Mouse (Mus musculus): Measurements from ENCODE around the gene Spin1.

The Spin1 gene

DNA sequence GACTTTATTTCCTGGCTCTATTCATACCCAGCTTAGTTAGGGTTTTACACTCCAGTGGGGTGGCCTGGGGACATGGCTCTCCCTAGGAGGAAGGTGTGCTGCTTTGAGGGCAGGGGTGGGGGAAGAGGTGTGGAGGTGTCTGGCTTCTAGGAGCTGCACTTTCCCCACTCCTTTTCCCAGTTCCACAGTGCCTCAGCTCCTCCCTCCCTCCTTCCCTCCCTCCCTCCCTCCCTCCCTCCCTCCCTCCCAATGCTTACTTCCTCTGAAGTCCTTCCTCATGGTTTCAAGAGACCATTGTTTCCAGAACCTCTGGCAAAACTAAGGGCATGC, 37.0 kb downstream of the Spin1 start:
- DNase-seq (ENCODE audit: low spot score in 2 of 2): no peak

DNA sequence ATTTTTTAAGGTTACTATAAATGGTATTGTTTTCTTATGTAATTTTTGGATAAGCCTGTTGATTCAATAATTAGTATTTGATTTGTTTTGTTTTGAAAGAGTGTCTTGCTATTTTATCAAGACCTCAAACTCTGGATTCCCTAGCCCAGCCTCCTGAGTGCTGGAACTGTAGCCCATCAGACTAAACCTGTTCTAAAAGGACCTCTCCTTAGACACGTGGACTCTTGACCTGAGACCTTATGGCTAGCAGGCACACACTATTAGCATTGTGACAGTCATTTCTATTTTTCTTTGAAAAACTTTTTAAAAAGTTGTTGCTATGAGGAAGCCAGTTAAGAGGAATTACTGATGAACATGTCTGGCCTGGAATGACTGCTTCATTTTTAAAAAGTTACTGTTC, 46.4 kb downstream of the Spin1 start:
- DNase-seq (ENCODE audit: low spot score in 2 of 2): no peak

DNA sequence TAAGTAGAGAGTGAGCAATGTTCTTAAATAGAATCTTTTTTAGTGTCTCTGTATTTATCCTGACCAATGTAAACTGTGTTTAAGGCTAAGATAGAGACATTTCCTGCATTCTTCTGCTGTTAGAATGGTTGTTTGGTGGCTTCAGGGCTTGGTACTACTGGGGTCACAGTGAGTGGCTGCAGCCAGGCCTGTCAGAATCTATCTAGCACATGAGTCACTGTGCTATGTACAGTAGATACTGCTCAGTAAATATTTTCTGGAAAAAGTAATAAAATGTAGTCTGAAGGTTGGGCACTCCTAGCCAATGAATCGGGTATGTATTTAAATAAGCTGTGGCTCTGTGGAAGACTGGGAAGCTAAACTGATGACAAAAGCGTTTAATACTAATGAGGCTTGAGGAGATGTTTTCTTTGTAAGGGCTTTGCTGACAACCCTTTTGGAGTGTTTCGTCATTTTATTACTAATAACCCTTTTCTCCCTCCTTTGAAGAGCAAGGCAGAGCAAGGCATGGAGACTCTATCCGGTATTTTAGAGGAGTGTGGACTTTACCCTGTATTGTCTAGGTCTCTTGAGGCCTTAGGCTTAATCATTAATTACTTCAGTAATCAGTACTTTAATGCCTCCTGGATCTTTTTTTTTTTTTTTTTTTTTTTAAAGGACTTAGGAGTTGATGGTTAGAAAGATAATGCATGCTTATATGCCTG, 52.4 kb downstream of the Spin1 start:
- DNase-seq (ENCODE audit: low spot score in 2 of 2): no peak

DNA sequence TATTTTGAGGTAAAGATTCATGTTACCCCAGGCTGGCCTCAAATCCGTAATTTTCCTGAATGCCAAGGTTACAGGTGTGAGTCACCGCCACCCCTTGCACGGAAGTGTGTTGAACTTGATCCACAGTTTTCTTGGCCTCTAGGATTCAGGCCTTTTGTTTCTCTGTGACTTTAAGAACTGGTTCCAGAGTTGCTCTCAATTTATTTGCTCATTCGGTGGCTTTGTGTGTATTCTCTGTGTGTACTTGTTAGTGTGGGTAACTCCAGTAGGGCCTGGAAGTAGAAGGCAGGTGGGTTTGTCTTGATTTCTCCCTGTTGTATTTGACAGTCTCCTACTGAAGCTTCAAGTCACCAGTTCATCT, 53.0 kb downstream of the Spin1 start:
- no peak for DNase-seq (ENCODE audit: low spot score in 2 of 2)

DNA sequence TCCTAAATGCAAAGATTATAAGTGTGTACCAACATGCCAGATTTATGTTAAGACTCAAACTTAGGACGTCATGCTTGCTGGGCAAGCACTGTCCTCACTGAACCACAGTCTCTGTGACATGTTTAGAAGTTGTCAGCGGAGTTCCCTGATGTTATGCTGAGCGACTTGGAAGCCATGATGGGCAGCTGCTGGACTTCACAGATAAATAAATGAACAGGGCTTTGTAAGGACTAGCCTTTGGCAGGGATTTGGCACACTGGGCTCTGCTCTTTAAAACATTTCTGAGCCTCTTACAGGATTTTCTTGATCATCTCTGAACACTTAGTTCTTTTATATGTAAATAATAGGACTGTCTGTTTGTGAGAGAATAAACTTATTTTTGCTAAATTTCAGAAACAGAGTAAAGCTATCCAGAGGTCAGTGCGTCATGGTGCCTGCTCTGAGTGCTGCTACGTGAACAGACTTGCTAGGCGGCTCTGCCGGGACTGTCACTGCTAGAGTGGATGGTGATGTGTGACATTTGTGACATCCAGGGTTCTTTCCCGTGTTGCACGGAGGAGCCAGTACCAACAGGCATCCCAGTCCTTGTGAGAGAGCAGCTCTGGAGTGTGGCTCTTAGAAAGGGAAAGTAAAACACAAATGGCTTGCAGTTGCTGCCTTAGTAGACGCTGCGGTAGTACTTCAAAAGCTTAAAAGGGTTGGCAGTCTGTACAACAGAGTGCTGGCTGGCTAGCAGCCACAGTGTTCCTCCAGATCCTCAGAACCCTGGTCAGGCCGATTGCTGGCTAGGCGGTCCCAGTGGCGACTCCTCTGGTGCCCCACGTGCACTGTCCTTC, 54.7 kb downstream of the Spin1 start:
- no peak for DNase-seq (ENCODE audit: low spot score in 2 of 2)

DNA sequence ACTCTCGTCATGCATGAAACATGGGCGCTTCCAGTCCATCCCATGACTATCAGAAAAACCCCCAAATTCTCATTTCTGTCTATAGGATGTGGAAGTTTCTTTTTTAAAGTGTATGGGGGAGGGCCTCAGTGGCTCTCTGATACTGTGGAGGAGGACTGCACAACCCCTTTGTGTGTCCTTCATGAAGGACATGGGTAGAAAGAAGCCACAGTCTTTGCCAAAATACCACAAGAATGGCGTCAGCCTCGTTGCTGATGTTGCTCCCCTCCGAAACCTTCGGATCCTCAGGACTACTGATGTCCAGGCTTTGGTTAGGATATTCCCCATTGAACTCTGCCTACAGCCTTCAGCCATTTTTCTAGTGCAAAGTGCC, 55.3 kb downstream of the Spin1 start:
- DNase-seq (ENCODE audit: low spot score in 2 of 2): no peak

DNA sequence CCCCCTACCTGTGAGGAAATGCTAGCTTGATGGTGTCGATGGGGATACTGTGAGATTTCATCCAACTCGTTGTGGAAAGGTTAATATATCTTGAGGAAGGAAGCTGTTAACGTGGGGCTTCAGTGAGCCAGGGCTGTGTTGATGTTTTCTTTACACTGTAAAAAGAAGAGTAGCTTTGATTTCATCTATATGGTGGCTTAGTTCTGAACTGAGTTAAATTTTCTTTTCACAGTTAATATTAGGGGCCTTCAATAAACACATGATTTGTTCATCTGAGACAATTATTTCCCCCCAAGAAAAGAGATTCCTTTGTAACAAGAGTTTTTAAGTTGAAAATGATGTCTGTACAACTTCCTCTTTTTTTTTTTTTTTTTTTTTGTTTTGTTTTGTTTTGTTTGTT, 56.6 kb downstream of the Spin1 start:
- no peak for DNase-seq (ENCODE audit: low spot score in 2 of 2)

DNA sequence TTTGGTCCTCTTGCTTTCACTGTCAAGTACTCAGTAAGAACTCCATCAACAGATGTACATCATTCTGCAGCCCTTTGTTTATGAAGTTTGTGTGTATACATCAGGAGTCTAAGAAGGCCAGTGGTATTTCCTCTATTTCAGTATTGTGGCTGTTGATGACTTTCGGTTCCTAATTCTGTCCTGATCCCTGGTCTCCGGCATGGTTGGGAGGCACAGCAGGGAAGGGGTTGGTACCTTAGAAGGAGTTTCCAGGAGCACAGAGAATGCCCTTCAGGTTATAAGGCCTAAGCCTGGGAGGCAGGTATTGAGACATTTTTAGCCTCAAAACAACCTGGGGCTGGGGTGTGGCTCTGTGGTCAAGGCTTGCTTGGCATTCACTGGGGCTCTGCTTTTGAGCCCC, 61.0 kb downstream of the Spin1 start:
- DNase-seq (ENCODE audit: low spot score in 2 of 2): no peak

DNA sequence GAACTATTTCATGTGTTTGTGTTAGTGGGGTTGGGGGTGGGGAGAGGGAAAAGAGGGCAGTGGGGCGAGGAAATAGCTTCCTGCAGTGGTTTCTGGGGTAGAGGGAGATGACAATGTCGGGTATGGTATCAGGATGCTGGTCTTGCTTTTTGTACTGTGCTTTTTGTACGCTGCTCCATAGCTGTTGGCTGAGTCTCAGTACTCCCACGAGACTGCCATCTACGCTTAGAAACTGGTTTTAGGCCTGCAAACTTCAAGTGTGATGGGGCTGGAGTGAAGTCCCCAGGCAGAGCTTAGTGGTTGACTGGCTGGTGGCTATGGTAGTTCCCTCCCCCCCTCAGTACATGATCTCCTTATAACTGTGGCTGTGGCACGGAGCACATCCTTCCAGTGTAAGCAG, 61.6 kb downstream of the Spin1 start:
- peak; percentile 19 to 37 for DNase-seq (ENCODE audit: low spot score in 2 of 2)

DNA sequence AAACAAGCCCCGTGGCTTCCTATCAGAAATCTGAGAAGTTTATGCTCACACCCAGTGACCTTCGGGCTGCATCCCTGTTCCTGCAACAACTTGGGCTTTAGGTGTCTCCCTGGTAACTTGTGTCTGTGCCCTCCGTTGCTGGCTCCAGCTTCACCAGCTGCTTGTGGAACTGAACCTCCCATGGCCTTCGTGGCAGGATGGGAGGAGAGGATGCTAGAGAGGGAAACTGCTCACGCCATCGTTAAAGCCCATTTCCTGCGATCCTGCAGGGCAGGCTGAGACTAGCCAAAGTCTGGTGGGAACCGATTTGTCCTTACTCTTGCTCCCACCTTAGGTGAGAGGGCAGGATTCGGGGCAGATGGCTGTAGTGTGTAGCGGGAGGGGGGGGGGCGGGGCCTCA, 66.0 kb downstream of the Spin1 start:
- no peak for DNase-seq (ENCODE audit: low spot score in 2 of 2)

DNA sequence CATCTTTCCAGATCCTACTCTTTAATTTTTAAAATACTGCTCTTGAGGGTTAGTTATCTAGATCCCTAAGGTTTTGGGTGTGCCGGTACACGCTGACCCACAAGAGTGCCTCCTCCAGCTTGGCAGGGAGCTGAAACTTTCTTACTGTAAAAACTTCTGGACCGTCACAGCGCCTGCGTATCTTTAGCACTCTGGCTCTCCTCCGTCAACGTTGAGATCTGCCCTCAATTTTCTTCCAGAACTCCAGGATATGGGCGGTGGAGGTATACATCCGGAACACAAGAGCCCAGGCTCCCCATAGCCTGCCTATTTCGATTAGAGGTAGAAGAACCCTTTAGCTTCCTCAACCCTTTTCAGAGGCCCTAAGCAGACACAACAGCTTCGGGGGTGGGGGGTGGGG, 69.5 kb downstream of the Spin1 start:
- DNase-seq (ENCODE audit: low spot score in 2 of 2): no peak

DNA sequence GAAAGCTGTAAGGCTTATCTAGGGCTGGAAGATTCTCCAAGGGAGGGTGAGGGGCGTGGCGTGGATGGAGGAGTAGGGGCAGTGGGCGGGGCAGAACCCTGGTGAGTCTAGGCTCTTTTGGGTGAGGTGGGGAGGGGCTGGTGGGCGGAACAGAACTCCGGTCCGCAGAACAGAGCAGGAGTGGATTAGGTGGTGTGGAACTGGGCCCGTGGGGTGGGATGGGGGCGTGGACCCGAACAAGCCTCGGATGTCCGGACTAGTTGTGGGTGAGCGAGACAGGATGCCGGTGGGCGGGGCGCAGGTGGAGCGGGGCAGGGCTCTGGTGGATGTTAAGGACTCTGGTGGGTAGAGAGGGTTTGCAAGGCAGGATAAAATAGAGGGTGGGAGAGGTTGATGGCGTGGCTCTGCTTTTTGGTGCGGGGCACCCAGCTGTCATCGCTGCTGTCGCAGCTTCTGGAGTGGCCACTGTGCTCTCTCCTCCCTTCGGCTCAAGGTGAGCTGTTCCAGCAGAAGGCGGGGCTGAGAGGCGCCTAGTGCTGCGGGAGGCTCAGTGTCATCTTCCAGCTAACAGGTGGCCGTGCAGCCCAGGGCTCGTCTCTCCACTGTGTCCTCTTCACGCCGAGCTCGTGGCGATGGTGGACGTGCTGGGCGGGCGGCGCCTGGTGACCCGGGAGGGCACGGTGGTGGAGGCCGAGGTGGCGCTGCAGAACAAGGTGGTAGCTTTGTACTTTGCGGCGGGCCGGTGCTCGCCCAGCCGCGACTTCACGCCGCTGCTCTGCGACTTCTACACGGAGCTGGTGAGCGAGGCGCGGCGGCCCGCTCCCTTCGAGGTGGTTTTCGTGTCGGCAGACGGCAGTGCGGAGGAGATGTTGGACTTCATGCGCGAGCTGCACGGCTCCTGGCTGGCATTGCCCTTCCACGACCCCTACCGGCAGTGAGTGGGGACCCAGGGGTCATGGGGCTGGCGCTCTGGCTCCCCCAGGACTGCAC, 70.3 kb downstream of the Spin1 start, which contains the start of gene Nxnl2:
Gene Nxnl2, plus strand, starts transcription at position 332 of the 990 bp plus-strand sequence.
- DNase-seq (ENCODE audit: low spot score in 2 of 2): no peak

DNA sequence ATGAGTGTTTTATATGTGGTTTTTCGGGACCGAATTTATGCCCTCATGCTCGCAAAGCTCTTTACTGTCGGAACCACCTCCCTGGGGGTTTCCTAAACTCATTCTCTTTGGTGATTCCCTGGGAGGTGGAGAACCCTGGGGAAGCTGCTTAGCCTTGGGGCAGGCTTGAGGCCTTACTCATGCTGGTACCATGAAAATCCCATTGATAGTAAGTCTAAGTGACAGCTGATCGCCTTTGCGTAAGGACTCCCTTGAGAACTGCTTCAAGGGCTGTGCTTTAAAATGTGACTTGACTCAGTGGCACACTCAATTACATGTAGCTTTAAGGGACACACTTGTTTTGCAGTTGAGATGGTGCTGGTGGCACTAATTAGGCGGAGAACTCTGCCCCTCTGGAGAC, 71.9 kb downstream of the Spin1 start:
- DNase-seq (ENCODE audit: low spot score in 2 of 2): no peak

DNA sequence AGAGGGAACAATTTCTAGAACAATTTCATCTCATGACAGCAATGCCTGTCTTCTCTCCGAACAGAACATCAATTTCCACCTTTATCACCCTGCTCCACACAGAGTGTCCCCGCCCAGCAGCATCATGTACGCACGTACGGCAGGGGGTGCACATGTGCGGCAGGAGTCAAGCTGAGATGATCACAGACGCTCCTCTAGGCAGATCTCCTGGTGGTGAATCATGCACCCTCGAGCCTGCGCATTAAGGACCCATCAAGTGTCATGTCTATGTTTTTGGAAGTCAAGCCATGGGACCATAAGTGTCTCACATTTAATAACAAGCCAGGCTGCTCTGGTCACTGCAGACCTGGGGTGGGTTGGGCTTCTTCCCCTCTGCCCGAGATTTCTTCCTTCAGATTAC, 78.3 kb downstream of the Spin1 start:
- DNase-seq (ENCODE audit: low spot score in 2 of 2): no peak

DNA sequence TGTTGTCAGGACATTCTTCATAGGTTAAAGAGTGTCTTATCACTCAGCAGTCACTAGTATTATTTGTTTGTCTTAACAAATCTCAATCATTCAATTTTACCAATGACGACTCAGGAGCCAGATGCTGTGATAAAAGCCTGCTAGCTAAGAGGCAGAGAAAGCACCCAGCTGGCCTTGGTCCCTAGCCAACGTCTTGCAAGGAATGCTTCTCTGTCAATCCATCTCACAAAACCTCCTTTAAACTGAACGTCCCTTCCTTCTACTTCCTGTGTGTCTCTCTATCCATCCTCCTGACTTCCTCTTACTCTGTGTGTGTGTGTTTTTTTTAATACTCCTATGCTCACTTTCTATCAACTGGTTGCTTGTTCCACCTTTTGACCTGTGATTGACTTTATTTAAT, 78.7 kb downstream of the Spin1 start:
- DNase-seq (ENCODE audit: low spot score in 2 of 2): no peak

DNA sequence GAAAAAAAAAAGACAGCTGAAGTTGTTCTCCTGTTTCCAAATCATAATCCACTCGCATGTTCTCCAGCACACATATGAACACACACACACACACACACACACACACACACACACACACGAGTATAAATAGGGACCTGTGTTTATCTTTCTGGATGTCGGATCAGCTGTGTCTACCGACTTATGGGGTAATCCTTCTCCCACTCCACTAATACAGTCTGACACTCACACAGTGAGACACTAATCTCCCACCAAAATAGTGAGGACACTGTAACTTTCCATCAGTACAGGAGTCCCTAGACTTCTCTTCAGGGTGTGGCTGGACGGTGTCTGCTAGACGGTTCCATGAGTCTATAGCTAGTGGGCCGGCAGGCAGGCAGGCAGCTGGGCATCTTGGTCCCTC, 81.6 kb downstream of the Spin1 start:
- DNase-seq (ENCODE audit: low spot score in 2 of 2): no peak

DNA sequence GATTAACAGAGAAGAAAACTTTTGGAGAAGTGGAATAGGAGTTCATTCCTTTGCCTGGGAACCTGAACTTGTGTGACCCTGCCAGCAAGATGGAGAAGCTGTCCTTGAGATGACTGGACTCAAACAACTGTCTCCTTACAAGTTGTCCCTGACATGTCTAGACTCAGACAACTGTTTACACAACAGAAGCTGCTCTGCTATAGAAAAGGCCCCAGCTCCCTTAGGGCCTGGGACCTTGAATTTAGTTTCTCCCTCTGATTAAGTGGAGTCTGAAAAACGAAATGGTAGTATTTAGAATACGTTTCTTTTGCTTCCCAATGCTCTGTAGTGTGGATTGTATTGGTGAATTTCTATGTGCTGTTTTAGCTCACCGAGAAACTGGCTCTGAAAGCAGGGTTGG, 84.2 kb downstream of the Spin1 start:
- no peak for DNase-seq (ENCODE audit: low spot score in 2 of 2)

DNA sequence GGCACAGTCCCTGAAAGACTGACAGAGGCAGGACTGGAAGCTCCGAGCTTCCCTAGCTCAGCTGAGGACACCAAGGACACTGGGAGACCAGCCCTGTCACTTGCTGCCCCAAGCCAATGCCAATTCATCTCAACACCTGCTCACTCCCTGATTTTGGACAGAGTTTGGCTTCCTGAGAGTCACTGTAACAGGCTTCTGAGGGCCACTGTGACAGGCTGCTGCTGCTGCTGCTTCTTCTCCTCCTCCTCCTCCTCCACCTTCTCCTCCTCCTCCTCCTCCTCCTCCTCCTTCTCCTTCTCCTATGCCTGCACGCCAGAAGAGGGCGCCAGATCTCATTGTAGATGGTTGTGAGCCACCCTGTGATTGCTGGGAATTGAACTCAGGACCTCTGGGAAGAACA, 89.7 kb downstream of the Spin1 start:
- DNase-seq (ENCODE audit: low spot score in 2 of 2): no peak

DNA sequence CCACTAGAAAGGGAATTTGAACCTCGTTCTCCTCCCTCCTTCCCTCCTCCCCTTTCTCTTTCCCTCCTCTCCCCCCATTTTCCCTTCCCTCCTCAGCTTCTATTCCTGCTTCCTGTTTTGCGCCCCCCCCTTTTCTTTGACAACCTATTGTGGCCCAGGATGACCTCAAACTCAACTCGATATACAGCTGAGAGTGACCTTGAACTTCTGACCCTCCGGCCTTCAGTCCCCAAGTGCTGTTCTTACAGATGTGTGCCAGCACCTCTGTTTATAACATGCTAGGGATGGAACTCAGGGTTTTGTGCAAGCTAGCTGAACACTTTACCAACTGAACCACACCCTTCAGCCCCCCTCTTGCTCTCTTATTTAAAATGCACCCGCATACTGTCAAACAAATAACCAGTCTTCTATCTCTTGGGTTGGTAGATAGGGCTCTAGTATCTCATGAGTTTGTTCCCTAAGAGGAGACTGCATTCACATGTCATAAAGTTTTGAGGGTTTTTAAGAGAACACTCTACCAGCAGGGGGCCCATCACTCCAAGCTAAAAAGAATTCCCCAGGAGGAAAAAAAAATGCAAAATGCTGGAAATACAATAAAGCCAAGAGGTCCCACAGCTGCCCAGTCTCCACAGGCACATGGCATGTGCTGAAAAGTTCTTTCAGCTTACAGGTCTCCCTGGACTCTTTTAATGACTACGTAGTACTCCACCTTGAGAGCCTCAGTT, 90.9 kb downstream of the Spin1 start:
- no peak for DNase-seq (ENCODE audit: low spot score in 2 of 2)

DNA sequence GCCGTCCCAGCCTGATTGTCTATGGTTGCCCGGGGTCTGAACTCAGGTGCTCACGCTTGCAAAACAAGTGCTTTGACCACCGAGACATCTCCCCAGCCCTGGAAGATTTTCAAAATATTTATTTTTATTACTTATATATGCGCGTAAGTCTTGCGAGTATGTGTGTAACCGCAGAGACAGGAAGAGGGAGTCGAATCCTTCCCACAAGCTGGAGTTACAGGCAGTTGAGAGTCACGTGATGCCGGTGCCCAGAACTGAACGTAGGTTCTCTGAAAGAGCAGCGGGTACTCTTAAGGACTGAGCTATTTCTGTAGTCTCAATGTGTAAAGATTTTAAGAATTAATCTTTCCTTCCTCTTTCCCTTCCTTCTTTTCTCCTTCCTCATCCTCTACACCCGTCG, 93.2 kb downstream of the Spin1 start:
- DNase-seq (ENCODE audit: low spot score in 2 of 2): no peak

DNA sequence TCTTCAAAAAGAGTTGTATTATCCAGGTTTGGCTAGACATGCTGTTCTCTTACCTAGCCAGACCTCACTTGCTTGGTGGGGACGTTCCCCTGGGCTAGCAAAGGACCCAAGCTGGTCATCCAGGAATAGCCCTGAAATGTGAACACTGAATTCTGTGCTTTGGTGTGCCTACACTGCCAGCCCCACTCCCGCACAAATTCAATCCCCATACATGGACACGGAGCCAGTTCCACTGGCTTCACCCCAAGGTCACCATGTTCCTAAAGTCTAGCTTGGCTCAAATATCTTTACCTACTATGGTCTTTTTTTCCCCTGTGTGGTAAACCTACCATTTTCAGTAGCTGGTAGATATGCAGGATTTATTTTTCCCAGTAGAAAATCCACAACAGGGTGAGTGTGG, 97.0 kb downstream of the Spin1 start:
- no peak for DNase-seq (ENCODE audit: low spot score in 2 of 2)

DNA sequence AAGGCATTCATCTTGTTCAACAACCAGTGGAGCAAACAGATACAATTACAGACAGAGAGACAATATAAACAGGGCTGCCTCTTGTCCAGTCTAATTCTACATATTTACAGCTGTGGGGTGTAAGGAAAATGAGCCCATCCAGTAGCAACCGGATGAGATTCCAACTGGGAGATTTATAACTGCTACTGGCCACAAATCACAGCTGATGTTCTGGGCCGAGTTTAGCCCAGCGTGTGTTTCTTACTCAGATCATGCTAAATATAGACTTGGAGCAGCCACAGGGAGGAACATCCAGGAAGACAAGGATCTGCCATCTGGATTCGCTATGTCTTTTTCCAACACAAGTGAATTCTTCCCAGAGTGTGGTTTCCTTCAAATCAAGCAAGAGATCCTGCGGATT, 97.5 kb downstream of the Spin1 start:
- peak; percentile 42 to 67 for DNase-seq (ENCODE audit: low spot score in 2 of 2)
